Mouse (Mus musculus) lung, postnatal 25 days (tissue): ENCODE data around the gene Prkcq.

Experiments used
- DNase-seq: peaks from one replicate; pipeline ENCODE4 v3.0.0; 2022; ENCODE audit warnings: low spot score

Prkcq gene

DNA sequence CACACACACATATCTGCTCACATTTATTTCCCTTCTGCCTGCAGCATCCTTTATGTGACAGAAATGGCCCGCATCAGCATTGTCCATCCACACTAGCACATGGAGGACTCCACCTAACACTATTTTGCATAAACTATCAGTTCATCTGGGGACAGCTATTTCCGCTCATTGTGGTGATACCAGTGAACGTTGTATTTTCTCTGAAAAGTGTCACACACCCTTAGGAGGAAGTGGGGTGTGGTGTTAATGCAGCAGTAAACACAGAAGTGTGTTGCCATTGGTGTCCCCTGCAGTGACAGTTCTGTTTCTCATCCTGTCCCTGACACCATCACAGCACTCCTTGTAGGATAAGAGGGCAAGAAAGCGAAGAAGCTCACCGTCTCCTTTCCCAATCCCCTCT, 46.2 kb downstream of the Prkcq start:
- peak; percentile 66 for DNase-seq

DNA sequence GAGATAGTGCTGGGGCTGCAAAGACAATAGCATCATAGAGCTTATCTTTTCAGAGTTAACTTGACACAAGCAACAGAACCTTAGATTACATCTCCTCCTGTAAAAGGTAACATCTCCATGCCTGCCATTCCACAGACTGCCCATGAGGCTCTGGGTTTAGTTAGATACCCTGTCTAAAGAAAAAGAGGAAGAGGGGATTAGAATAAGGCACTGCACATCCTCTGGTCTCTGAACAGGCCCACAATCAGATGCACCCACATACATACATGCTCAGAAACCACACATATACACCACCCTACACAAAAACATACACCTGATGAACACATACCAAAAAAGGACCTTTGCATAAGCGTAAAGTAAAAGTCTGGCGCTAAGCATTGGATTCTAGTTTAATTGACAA, 47.4 kb downstream of the Prkcq start:
- no peak for DNase-seq

DNA sequence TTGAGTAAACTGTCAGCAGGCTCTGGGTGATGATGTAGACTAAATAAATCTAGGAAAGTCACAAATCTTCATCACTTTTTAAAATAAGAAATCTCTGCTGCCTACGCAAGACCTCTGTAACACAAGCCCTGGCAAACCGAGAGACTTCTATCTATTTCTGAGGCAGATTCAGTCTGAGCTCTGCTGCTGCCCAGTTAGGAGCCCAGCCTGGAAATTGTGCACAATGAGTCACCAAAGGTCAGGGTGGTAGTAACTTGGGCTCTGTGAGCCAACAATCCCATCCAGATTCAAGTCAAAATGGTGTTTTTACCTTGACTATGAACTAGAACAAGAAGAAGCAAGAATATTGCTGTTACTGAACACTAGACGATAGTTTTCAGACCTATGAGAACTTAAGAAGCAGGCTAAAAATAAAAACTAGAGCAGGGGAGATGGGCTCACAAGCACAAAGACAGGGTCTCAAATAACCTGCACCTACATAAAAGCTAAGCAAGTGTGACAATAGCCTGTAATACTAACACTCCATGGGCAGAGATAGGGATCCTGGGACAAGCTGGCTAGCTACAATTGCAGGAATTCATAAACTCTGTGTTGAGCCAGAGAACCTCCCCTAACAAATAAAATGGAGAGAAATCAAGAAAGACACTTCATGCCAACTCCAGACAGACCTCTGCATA, 53.0 kb downstream of the Prkcq start:
- no peak for DNase-seq

DNA sequence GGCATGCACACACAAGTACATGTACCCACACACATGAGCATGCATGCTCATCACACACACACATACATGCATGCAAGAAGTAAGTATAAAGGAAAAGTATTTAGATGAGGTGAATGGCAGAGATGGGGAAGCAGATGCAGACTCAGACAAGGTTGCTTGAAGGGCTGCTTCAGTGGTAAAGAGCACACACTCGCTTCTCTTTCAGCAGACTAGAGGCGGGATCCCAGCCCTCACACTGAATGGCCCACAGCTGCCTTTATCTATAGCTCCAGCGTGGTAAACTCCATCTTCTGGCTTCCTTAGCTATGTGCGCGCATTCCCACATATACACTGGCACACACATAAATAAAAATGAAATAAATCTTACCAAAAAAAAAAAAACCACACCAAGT, 53.6 kb downstream of the Prkcq start:
- DNase-seq: no peak

DNA sequence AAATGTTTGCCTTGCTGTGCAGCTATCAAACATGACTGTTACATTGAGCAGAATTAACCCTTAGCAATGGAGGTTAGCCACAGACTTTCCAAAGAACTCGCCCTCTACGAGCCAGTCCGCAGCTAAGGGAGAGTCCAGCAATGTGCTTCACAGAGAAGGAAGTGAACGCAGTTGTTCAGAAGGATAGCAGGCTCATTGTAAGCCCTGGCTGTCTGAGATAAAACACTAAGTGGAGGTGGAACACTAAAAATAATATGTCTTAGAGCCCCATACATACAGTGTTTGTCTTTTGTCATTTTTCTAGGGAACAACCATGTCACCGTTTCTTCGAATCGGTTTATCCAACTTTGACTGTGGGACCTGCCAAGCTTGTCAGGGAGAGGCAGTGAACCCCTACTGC, 54.6 kb downstream of the Prkcq start:
- no peak for DNase-seq

DNA sequence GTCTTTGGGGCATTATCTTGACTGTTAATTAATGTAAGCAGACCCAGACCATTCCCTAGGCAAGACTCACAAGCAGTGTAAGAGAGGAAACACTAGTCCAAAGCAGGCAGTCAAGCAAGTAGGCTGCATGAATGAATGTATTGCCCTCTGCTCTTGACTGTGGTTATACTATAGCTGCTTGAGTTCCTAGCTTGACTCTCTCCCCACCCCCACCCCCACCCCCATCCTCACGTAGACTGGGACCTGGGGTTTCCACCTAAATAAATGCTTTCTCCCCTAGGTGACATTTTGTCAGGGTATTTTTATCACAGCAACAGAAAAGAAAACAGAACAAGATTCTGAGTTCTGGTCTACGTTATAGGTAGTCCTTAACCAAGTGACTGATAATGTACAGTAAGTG, 57.2 kb downstream of the Prkcq start:
- no peak for DNase-seq

DNA sequence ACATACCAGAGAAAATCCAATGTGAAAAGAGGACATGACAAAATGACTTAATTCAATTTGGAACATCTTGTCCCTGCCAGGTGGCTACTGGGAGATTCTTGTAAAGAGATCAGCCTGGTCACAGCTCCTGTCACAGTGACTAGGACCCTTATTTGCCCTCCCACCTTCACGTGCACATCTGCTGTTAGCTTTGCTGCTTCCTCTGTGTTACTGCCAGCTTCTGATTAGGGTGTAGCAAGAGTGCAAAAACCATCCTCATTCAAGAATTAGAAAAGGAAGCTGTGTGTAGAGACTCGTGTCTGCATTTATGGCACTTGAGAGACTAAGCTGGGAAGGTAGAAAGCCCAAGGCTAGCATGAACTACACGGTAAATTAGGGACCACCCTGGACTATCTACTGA, 59.2 kb downstream of the Prkcq start:
- DNase-seq: no peak

DNA sequence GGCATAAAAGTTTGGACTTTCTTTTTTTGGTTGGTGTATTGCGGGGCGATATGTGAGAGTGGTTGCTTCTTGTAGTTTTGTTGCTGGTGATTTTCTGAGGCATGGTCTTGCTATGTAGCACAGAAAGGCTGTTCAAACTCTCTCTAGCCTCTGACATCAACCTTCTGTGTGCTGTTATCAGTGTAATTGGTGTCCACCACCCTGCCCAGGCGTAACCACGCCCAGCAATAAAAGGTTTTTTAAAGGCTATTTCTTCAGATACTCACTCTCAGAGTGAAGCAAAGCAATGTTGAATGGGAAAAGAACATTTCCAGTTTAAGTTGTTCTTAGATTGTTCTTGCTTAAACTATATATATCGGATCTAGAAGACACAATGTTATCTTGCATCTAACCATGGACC, 60.1 kb downstream of the Prkcq start:
- no peak for DNase-seq

DNA sequence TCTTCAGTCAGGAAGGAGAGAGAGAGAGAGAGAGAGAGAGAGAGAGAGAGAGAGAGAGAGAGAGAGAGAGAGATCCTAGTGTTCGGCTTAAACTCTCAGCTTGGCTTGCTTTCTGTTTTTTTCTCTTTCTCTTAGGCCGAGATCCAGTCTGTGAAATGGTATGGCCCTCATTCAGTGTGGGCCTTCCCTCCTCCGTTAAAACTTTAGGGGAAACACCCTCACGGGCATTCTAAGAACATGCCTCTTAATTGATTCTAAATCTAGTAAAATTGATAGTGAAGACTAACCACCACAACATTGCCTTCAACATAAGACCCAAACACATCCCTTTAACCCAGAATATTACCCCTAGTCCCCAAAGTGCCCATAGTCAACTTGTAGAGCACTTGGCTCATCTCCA, 66.3 kb downstream of the Prkcq start:
- no peak for DNase-seq

DNA sequence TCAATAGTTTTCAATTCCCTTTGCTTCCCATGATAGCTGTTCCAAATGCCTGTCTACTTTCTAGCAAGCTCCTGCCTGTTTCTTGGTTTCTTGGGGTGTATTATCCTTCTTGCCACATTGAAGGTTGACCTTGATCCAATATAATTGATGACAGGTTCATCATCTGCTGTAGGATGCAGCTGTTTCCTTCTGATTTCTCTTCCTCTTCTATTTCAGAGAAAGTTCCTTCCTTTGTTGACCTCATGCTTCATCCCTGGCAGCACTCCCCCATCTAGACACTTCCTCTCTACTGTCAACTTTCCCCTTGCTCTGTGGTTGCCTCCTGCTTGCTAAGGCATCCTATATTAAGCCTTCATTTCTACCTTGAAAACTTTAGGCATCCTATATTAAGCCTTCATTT, 67.6 kb downstream of the Prkcq start:
- DNase-seq: peak; percentile 18

DNA sequence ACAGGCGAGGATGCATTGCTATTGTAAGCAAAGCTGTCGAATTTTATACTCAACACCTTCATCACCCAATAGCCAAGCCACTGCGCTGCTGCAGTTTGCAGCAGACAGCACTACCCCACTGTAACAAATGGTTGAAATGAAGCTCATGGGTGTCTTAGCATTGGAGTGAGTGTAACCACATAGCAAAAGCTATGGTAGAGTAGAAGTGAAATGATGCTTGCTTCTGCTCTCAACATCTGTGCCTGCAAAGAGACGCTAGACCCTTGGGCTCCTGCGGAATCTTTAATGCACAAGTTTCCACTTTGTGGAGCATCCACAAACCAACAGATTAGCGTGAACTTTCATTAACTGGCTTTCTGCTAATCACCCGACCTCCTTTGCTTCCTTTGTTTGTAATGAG, 74.0 kb downstream of the Prkcq start:
- DNase-seq: no peak

DNA sequence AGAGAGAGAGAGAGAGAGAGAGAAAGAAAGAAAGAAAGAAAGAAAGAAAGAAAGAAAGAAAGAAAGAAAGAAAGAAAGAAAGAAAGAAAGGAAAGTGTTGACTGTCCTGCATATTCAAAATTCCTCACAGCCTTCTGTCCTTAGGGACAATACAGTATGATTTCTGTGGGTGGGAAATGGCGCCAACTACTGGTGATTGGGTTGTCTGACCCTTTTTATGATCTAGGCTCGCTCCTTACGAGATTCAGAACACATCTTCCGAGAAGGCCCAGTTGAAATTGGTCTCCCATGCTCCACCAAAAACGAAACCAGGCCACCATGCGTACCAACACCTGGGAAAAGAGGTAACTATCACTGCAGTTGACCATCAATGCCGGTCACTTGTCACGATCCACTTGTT, 82.0 kb downstream of the Prkcq start:
- peak; percentile 48 for DNase-seq

DNA sequence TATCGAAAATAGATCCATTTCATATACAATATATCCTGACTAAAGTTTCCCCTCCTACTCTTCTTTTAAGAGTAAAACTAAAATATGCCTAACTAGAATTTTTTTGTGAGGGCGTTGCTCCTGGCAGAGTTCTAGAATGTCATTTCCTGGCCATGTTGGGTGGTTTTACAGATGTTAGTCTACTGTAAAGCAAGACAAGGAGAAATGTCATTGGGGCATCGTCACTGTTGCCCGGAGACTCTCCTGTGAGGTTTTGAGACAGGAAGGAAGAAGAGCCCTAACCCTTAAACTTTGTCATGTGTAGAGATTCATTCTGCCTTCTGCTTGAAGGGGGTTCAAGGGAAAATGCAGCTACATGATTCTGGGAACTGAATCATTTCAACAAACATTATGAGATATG, 82.5 kb downstream of the Prkcq start:
- DNase-seq: peak; percentile 10

DNA sequence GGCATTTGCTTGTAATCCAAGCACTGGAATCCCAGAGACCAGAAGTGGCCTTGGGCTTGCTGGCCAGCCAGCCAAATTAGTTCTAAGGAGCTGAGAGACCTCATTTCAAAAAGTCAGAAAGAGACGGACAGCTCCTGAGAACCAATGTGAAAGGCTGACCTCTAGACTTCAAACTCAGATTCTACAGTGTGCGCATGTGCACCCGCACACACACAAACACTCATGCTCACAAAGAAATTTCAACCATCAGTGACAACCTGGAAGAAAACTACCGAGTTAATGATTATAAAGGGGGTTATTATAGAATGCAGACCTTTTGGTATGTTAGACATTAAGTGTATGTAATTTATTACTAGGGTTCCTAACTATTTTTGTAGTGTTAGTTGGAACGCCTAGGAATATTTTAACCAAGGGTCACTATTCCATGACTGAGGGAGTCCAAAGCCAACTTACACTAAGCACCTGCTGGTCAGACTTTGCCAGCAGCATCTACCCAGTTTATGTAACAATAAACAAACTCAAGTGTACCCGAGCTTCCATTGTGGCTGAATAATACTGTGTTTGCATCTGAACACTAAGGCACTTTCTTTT, 85.4 kb downstream of the Prkcq start:
- DNase-seq: no peak

DNA sequence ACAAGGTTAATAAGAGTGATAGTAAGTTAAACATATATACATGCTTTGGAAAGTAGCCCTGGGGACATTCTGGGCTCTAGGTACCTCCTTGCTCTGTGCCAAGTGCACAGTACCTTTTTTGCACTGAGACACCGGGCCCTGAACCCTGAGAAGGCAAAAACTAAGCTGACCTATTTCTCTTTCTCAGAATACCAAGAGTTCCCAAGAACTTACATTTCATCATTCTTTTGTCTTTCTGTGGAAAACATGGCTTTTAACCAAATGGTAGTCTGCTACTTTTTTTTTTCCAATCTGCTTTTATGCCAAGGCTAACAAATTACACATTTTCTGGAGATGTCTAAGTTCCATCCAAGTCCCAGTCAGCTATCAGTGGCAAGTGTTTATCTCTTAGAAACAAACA, 86.3 kb downstream of the Prkcq start:
- no peak for DNase-seq

DNA sequence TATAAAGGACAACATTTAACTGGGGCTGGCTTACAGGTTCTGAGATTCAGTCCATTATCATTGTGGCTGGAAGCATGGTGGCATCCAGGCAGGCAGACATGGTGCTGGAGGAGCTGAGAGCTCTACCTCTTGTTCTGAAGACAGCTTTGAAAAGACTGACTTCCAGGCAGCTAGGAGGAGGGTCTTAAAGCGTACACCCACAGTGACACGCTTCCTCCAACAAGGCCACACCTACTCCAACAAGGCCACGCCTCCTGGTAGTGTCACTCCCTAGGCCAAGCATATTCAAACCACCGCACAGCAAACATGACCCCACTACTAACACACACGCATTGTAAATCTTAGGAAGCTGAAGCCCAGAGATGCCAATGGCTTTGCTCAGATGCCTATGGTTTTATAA, 87.5 kb downstream of the Prkcq start:
- no peak for DNase-seq

DNA sequence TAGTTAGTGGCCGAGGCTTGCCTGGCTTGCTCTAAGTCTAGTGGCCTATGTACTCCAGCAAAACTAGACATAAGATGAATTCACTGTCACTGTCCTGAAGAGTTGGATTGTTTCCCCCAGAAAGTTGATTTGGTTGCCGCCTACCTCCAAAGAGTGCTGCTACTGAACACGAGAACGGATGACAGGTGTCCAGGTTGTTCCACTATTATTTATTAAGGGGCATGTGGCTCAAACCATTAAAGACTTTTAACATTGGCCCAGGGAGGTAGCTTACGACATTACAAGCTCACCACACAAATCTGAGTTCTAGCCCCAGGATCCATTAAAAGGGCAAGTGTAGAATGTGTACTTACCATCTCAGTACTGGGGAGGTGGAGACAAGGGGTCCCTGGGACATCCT, 92.9 kb downstream of the Prkcq start:
- no peak for DNase-seq

DNA sequence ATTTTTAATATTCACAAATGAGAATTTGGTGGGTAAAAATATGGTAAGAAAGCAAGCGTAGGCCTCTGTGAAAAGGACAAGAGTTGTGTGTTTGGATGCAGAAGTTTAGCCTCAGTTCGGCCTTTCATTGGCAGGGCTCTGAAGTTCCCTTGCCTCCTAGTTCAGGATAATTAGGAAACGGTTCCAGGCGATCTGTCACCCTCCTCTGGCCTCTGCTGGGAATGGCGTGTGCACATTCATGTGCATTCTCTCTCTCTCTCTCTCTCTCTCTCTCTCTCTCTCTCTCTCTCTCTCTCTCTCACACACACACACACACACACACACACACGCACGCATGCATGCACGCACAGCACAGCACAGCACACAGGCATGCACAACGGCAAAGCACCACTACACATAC, 93.5 kb downstream of the Prkcq start:
- DNase-seq: no peak

DNA sequence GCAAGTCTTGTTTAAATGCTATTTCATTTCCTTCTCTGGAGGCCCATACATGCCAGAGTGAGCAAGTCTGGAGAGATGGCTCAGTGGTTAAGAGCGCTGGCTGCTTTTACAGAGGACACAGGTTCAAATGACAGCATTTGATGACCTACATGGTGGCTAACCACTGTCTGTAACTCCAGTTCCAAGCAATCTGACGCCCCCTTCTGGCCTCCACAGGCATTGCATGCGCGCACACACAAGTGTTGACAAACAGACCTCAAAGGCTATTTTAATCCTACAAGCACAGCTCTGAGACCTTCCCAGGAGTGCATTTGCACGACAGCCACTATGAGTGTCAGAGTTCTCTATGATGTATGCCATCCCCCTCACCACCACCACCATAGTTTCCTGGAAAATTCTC, 94.4 kb downstream of the Prkcq start:
- peak; percentile 9 for DNase-seq

DNA sequence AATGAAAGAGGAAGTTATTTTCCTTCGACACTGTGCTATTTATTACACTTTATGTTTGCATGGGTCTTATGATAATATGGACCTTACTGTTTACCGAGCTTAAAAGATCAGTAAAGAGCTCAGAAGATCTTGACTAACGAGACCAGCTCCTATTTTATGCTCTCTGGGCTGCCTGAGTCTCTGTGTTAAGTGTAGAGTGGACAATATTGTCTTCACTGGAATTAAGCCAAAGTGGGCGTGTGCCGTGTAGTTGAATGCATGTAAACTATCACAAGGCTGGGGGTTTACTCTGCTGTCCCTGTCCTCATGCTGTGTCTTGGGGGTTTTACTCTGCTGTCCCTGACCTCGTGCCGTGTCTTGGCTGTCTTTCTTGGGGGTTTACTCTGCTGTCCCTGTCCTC, 107.1 kb downstream of the Prkcq start:
- DNase-seq: no peak

DNA sequence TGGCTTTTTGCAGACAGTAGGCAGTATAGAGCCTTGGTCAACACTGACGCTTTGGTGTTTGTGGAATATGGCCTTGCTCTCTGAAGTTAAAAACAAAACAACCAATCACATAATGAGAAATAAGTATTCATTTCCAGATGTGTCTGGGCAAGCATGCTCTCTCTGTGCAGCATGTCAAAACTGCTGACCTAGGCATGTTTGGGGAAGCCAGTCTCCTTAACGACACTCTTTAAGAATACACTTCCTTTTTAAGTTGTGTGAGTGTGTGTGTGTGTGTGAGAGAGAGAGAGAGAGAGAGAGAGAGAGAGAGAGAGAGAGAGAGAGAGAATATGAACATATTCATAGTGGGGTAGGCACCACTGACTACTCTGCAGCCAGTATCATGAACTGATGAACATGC, 108.3 kb downstream of the Prkcq start:
- DNase-seq: no peak

DNA sequence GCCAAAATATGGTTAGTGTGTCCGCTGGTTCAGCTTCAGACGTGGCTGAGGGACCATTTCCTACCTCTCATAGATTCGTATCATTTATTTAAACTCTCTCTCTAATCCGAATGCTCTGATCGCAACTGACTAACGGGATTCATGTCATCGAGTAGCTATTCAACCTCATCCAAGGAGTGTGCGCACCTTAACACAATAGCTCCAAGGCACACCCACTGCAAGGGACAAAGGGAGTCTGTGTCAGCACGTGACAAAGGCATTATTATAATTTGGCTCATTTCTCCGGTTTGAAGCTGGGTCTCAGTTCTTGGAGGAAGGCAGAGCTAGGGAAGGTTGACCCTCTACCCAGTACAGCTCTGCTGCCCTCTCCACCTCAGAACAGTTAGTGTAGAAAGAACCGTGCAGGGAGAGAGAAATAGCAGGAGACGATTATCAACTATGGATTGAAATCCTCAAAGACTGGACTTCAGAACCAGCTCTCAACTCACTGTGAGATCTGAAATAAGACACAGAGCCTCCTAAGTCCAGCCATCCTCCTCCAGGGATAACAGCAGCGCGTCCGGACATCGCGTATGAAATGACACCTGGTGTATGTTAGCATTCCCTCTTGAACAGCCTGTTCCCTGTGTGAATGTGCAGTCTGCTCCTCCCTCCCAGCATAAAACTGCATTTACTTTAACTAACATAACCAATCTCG, 116.1 kb downstream of the Prkcq start:
- DNase-seq: no peak

DNA sequence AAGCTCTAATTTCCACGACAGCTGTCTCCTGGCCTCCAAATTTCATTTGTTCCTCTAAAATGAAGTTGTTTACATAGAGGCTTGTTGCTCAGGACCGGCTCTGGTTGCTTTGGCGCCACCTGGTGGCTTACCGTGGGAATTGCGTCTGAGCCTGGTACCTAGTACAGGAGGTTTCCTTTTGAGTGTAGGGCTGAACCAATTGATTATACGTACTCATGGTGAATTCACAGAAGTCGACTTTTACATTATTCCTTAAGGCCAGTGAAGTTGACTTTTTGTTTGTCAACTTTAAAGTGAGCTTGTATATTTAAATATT, 116.6 kb downstream of the Prkcq start:
- DNase-seq: peak; percentile 73

DNA sequence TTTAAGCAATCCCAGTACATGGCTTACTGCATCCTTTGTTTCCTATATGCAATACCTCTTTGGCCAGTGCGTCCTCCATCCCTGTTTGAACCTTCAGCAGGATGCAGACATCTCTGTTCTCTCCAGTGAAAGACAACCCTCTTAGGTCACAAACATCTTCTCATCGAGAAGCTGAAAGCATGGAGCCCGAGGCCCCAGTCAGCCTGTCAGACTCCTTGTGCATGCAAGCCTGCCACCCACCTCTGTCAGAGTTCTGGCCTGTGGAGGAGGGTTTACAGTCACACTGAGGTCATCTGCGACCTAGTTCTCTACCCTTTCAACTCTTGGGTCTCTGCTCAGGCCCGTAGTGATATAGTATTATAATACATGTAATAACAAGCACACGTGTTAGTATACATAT, 119.0 kb downstream of the Prkcq start:
- no peak for DNase-seq
